Comparison of ENCODE assay signal across 11 mouse cellular contexts in the genomic region with DNA sequence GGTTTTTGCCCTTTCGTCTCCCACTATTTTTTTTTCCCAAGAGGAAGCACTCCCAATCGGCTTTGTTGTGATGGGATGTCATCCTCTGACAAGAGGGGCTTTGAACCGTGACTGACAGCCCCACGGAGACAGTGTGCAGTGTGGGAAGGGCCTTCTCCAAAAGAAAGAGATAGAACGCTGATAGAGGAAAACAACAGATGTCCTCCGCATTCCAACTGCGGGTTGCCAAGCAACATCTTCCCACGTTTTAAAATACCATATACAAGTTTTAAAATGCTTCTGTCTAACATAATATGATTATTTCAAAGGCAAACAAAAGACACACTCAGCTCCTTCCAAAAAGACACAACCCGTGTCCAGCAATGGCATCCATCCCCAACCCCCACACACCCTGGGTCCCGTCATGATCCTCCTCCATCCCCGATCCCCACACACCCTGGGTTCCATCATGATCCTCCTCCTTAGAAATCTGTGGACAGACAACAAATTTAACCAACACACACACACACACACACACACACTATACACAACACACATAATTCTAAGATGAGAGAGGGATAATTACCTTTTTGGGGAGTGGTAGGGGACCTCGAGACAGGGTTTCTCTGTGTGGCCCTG. TPM values are rescaled to one million over a fixed set of nuclear protein-coding genes. Genes with fewer than 3 reads are reported as not detected.
DNase-seq lines count a peak whose midpoint lies in the region; ATAC-seq lines count a peak whose summit lies in the region.
"Had no signal": no experiment of that assay in that cellular context is flagged by ENCODE, and none has a peak within 500 bp of the region (broad histone marks: within the 10 kb centered on the region; RNA-seq: fewer than 3 reads in every experiment).

No protein-coding gene starts in this region.

- peak; percentile 77 for DNase-seq in brain, adult 2 months (ENCODE audit: low read depth, low spot score)
- peak; percentile 50 for DNase-seq in embryo, embryonic 10 days (ENCODE audit: low spot score)
- no peak for DNase-seq in spleen, postnatal 4 days (ENCODE audit: low spot score in 2 of 2)
- no peak for DNase-seq in urinary bladder, adult 2 months (ENCODE audit: low spot score)
- DNase-seq in cerebellum, postnatal 25 days: no peak
- DNase-seq: cerebellum, adult 18-20 months; kidney, postnatal 10 days had no signal

- H3K27ac ChIP-seq in hindbrain, embryonic 16.5 days (ENCODE audit: low read depth, low read length): no peak overlapping the region
- peak overlapping the region; percentile 22; the same call in 1 of the 2 replicates for H3K27ac ChIP-seq in midbrain, embryonic 12.5 days (replicated peaks)
- H3K27ac ChIP-seq: stomach, postnatal 0 days had no signal

- H3K36me3 ChIP-seq in hindbrain, embryonic 16.5 days (ENCODE audit: control insufficient read depth, insufficient read depth, low read length): no peaks in the 10 kb centered on the region
- no peaks in the 10 kb centered on the region for H3K36me3 ChIP-seq in midbrain, embryonic 12.5 days

- H3K4me3 ChIP-seq in hindbrain, embryonic 16.5 days (ENCODE audit: low read length): no peak overlapping the region
- H3K4me3 ChIP-seq in midbrain, embryonic 12.5 days: no peak overlapping the region
- H3K4me3 ChIP-seq: megakaryocyte, embryonic 14.5 days had no signal

- peak overlapping the region; percentile 45 for H3K4me2 ChIP-seq in hindbrain, embryonic 16.5 days (ENCODE audit: low read length)
- peak overlapping the region; percentile 38 for H3K4me2 ChIP-seq in midbrain, embryonic 12.5 days (replicated peaks)

- 24% methylated on average over 12 of the region's 12 CpGs for WGBS in hindbrain, embryonic 16.5 days
- 18% methylated on average over 12 of the region's 12 CpGs for WGBS in midbrain, embryonic 12.5 days

- no peaks in the 10 kb centered on the region for H3K27me3 ChIP-seq in hindbrain, embryonic 16.5 days (replicated peaks; ENCODE audit: control insufficient read depth, insufficient read depth, low read length)
- H3K27me3 ChIP-seq in midbrain, embryonic 12.5 days: no peaks in the 10 kb centered on the region
- H3K27me3 ChIP-seq: megakaryocyte, embryonic 14.5 days had no signal

- H3K4me1 ChIP-seq in hindbrain, embryonic 16.5 days (ENCODE audit: control insufficient read depth, insufficient read depth, low read depth, low read length): no peaks in the 10 kb centered on the region; the same call in 1 of the 2 replicates
- H3K4me1 ChIP-seq in midbrain, embryonic 12.5 days: peaks cover 4% of the 10 kb centered on the region; the same call in 1 of the 2 replicates
- H3K4me1 ChIP-seq: megakaryocyte, embryonic 14.5 days had no signal

- H3K9me3 ChIP-seq in hindbrain, embryonic 16.5 days (ENCODE audit: control insufficient read depth, low read length): 0 out of 2 replicates have a peak, but pooled peaks cover 4% of the 10 kb centered on the region
- H3K9me3 ChIP-seq in midbrain, embryonic 12.5 days: peaks cover 4% of the 10 kb centered on the region; the same call in 1 of the 2 replicates

- peak; percentile 79; the same call in 1 of the 2 replicates for ATAC-seq in hindbrain, embryonic 16.5 days
- peak; percentile 89 for ATAC-seq in midbrain, embryonic 12.5 days (ENCODE audit: low FRiP score, low read depth)

- peak overlapping the region; percentile 36; the same call in 1 of the 2 replicates for H3K9ac ChIP-seq in hindbrain, embryonic 16.5 days (ENCODE audit: low read depth, low read length)
- H3K9ac ChIP-seq in midbrain, embryonic 12.5 days (replicated peaks): no peak overlapping the region

RNA-seq across cellular contexts. Expression of gene Cap1, which starts 23.8 kb away (rescaled TPM):
- 71.6 and 84.9 TPM in 2 replicates for polyA plus RNA-seq in hindbrain, embryonic 16.5 days (2015; fragmentation: Nextera tagmentation; extraction: Ambion mirVana)
- polyA plus RNA-seq in midbrain, embryonic 12.5 days (2016; fragmentation: Nextera tagmentation; extraction: Ambion mirVana): 58.6 and 67.5 TPM in 2 replicates
- polyA plus RNA-seq in urinary bladder, adult 2 months (2012; rRNA removed): 129 and 179 TPM in 2 replicates

RNA-seq across cellular contexts. Expression of gene Mfsd2a, which starts 51.3 kb away (rescaled TPM):
- 34.3 and 36.5 TPM in 2 replicates for polyA plus RNA-seq in hindbrain, embryonic 16.5 days (2015; fragmentation: Nextera tagmentation; extraction: Ambion mirVana)
- 25.7 TPM in 2 replicates for polyA plus RNA-seq in midbrain, embryonic 12.5 days (2016; fragmentation: Nextera tagmentation; extraction: Ambion mirVana)
- polyA plus RNA-seq in urinary bladder, adult 2 months (2012; rRNA removed): 3.7 and 5.0 TPM in 2 replicates

Comparison
In these comparisons a context has a peak if more than half of its experiments do, and no peak if none do; other contexts are left out.
1. DNase-seq: peak in brain, adult 2 months (single experiment) and embryo, embryonic 10 days (single experiment); none in spleen, postnatal 4 days (0 of 2), urinary bladder, adult 2 months (single experiment) and cerebellum, postnatal 25 days (0 of 2).